Mouse (Mus musculus) stomach, postnatal 0 days (tissue): Measurements from ENCODE around the gene Dhx57. TPM values are rescaled to one million over a fixed set of nuclear protein-coding genes. Genes with fewer than 3 reads are reported as not detected.
A peak's percentile ranks its signal among the peaks of the same experiment; 100 is the strongest.
"Not testable (repeated sequence)": the region's sequence is repeated elsewhere in the genome, so short reads cannot be mapped to it uniquely, and the experiment has no call there.

Experiments
- ATAC-seq: fragments of 200-750 bp; cut with Nextera tagmentation; 2 replicates; pipeline ENCODE4 v1.8.0; 2017; ENCODE audit not compliant: low FRiP score, low TSS enrichment
- DNase-seq: peaks from one replicate; pipeline ENCODE4 v3.0.0-alpha.2; 2016; ENCODE audit warnings: low spot score
- H3K27ac ChIP-seq: fragments of 300-500 bp; sonication (generic); replicated peaks from 2 replicates; pipeline ENCODE4 v1.5.1; 2014; ENCODE audit warnings: mild to moderate bottlenecking, control low read depth
- H3K27me3 ChIP-seq: fragments of 300-500 bp; sonication (generic); 2 replicates; pipeline ENCODE4 v1.6.1; 2014; ENCODE audit warnings: low read length; ENCODE audit not compliant: control insufficient read depth, insufficient read depth
- H3K36me3 ChIP-seq: fragments of 300-500 bp; sonication (generic); 2 replicates; pipeline ENCODE4 v1.6.1; 2014; ENCODE audit warnings: low read length, mixed read lengths; ENCODE audit not compliant: control insufficient read depth, insufficient read depth
- H3K4me1 ChIP-seq: fragments of 300-500 bp; sonication (generic); replicated peaks from 2 replicates; pipeline ENCODE4 v1.6.1; 2014; ENCODE audit warnings: antibody characterized with exemption; ENCODE audit not compliant: control insufficient read depth, insufficient read depth
- H3K4me2 ChIP-seq: fragments of 300-500 bp; sonication (generic); replicated peaks from 2 replicates; pipeline ENCODE4 v1.6.1; 2014; ENCODE audit warnings: low read depth, mild to moderate bottlenecking, control low read depth, moderate library complexity
- H3K4me3 ChIP-seq: fragments of 300-500 bp; sonication (generic); 2 replicates; pipeline ENCODE4 v1.5.1; 2014; ENCODE audit warnings: low read depth, low read length, control low read depth
- H3K9ac ChIP-seq: fragments of 300-500 bp; sonication (generic); 2 replicates; pipeline ENCODE4 v1.6.1; 2014; ENCODE audit warnings: mild to moderate bottlenecking, low read length, control low read depth, mixed read lengths
- H3K9me3 ChIP-seq: fragments of 300-500 bp; sonication (generic); 2 replicates; pipeline ENCODE4 v1.6.1; 2016; ENCODE audit warnings: low read length; ENCODE audit not compliant: control insufficient read depth
- CTCF ChIP-seq: IDR thresholded peaks from 2 replicates; pipeline ENCODE4 v1.5.1; 2016; ENCODE audit warnings: antibody characterized with exemption, low read depth, mild to moderate bottlenecking, moderate library complexity
- EP300 ChIP-seq: optimal IDR thresholded peaks from 2 replicates; pipeline ENCODE3; 2016; ENCODE audit warnings: antibody characterized with exemption
- WGBS: fragments of 180-500 bp; shearing (Covaris S2); extraction: QIAGEN DNeasy Blood & Tissue Kit; methylation state at CpG from one replicate; pipeline ENCODE4 v1.1.7; 2014; 5-methylcytosine and 5-hydroxymethylcytosine counted together
- polyA plus RNA-seq: library from polyadenylated mRNA; unstranded; fragments of >200 nt; fragmentation: Nextera tagmentation; extraction: Ambion mirVana; gene quantifications from 2 replicates; pipeline ENCODE4 v1.2.1, GENCODE M21; 2015

The Dhx57 gene
- polyA plus RNA-seq, 1 experiment from 2014 or later, result 3.9 TPM

GRCm38 (mm10) chr17:80278255-80278654, 12.0 kb downstream of the Dhx57 start:
- H3K27ac ChIP-seq, result no peak overlapping the region
- no peak overlapping the region for H3K4me2 ChIP-seq
- no peaks in the 10 kb centered on the region for H3K9me3 ChIP-seq
- ATAC-seq, result no peak
- peaks cover 21% of the 10 kb centered on the region for H3K36me3 ChIP-seq
- H3K4me1 ChIP-seq, result no peaks in the 10 kb centered on the region
- WGBS, result 76% methylated on average over 4 of the region's 4 CpGs
- H3K4me3 ChIP-seq, result no peak overlapping the region
- H3K27me3 ChIP-seq, result no peaks in the 10 kb centered on the region
- H3K9ac ChIP-seq, result no peak overlapping the region
- DNase-seq, result no peak
- TF ChIP-seq CTCF, result no peak
- no peak for TF ChIP-seq EP300

GRCm38 (mm10) chr17:80270622-80271021, 19.7 kb downstream of the Dhx57 start:
- not testable (repeated sequence) for ATAC-seq, H3K27me3 ChIP-seq, H3K4me2 ChIP-seq, H3K4me1 ChIP-seq, H3K4me3 ChIP-seq, H3K27ac ChIP-seq, H3K9ac ChIP-seq, DNase-seq, H3K9me3 ChIP-seq
- peaks cover 21% of the 10 kb centered on the region for H3K36me3 ChIP-seq
- WGBS, result 90% methylated on average over 7 of the region's 7 CpGs

GRCm38 (mm10) chr17:80268151-80268550, 22.1 kb downstream of the Dhx57 start:
- TF ChIP-seq CTCF (no peak), EP300 (no peak)
- WGBS, result 96% methylated on average over 3 of the region's 3 CpGs

DNA sequence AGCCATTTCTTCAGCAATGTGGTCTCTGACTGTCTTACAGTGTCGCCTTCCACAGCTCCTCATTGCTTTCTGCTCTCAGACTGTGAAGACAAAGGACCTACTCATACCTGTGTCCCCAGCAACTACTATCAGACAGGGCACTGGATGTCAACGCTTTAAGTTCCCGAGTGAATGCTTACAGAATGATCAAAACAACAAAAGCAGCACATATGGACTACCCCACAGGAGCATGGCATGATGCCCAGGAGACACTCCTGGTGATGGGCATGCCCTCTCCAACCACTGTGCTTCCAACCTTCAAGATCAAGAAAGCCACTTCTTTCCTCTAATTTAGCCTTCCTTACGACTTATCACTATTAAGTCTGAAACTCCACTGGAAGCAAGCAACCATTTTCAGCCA, 23.2 kb downstream of the Dhx57 start:
- Histone ChIP-seq H3K27me3 (no peaks in the 10 kb centered on the region), H3K4me3 (no peak overlapping the region), H3K9me3 (no peaks in the 10 kb centered on the region), H3K36me3 (peaks cover 27% of the 10 kb centered on the region), H3K27ac (no peak overlapping the region), H3K4me1 (no peaks in the 10 kb centered on the region), H3K4me2 (no peak overlapping the region), H3K9ac (no peak overlapping the region)
- ATAC-seq (no peak), DNase-seq (no peak)
- TF ChIP-seq CTCF (no peak), EP300 (no peak)
- WGBS, result 90% methylated on average over 4 of the region's 4 CpGs

More at GRCm38 (mm10) chr17:80268151-80268550, 22.1 kb downstream of the Dhx57 start:
- Histone ChIP-seq H3K4me3 (no peak overlapping the region), H3K9me3 (no peaks in the 10 kb centered on the region), H3K4me1 (no peaks in the 10 kb centered on the region), H3K9ac (no peak overlapping the region), H3K27ac (no peak overlapping the region), H3K4me2 (no peak overlapping the region), H3K36me3 (peaks cover 27% of the 10 kb centered on the region), H3K27me3 (no peaks in the 10 kb centered on the region)
- DNase-seq, result no peak
- no peak for ATAC-seq

- 19% methylated on average over 13 of the region's 13 CpGs for WGBS
- H3K4me3 ChIP-seq, result no peak overlapping the region
- peak; percentile 91 for ATAC-seq
- no peaks in the 10 kb centered on the region for H3K4me1 ChIP-seq
- peaks cover 3% of the 10 kb centered on the region; the same call in 1 of the 2 replicates for H3K36me3 ChIP-seq
- DNase-seq, result peak; percentile 56
- no peaks in the 10 kb centered on the region for H3K27me3 ChIP-seq
- H3K4me2 ChIP-seq, result no peak overlapping the region
- TF ChIP-seq EP300 (no peak), CTCF (no peak)
- no peak overlapping the region for H3K9ac ChIP-seq
- peak overlapping the region; percentile 63 for H3K27ac ChIP-seq
- no peaks in the 10 kb centered on the region for H3K9me3 ChIP-seq
Measured at GRCm38 (mm10) chr17:80255208-80255607, 35.1 kb downstream of the Dhx57 start.

DNA sequence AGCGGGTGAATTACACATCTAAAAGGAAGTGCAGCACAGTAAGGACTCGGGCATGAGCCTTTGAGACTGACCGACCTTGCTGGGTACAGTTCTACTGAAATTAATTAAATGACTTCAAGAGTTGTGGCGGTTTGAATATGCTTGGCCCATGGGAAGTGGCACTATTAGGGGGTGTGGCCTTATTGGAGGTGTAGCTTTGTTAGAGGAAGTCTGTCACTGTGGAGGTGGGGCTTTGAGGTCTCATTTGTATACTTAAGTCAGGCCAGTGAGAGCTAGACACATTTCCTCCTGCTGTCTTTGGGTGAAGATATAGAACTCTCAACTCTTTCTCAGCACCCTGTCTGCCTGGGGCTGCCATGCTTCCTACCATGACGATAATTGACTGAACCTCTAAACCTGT, 35.9 kb downstream of the Dhx57 start:
- DNase-seq, result no peak
- Histone ChIP-seq H3K27ac (peak overlapping the region; percentile 63; the same call in 1 of the 2 replicates), H3K36me3 (peaks cover 4% of the 10 kb centered on the region), H3K4me2 (no peak overlapping the region), H3K27me3 (no peaks in the 10 kb centered on the region), H3K4me1 (no peaks in the 10 kb centered on the region), H3K9me3 (no peaks in the 10 kb centered on the region), H3K4me3 (no peak overlapping the region), H3K9ac (no peak overlapping the region)
- TF ChIP-seq CTCF, result no peak
- 94% methylated on average over 5 of the region's 5 CpGs for WGBS
- ATAC-seq, result no peak
